Mouse (Mus musculus) limb, embryonic 12.5 days (tissue): ENCODE measurements around the gene Smim23. TPM values are rescaled to one million over a fixed set of nuclear protein-coding genes. Genes with fewer than 3 reads are reported as not detected.

ENCODE experiments used
- ATAC-seq: fragments of 200-750 bp; cut with Nextera tagmentation; 2 replicates; pipeline ENCODE4 v1.8.0; 2017; ENCODE audit warnings: low read depth, moderate TSS enrichment; ENCODE audit not compliant: insufficient number of reproducible peaks, insufficient read depth, low FRiP score, low TSS enrichment
- H3K27ac ChIP-seq: fragments of 300-500 bp; sonication (generic); 2 replicates; pipeline ENCODE4 v1.5.1; 2016; ENCODE audit warnings: mild to moderate bottlenecking, moderate library complexity
- H3K27me3 ChIP-seq: fragments of 300-500 bp; sonication (generic); 2 replicates; pipeline ENCODE4 v1.6.1; 2016; ENCODE audit warnings: mild to moderate bottlenecking, moderate library complexity
- H3K36me3 ChIP-seq: fragments of 300-500 bp; sonication (generic); 2 replicates; pipeline ENCODE4 v1.6.1; 2016; ENCODE audit warnings: mild to moderate bottlenecking, moderate library complexity
- H3K4me1 ChIP-seq: fragments of 300-500 bp; sonication (generic); replicated peaks from 2 replicates; pipeline ENCODE4 v1.6.1; 2016
- H3K4me2 ChIP-seq: fragments of 300-500 bp; sonication (generic); 2 replicates; pipeline ENCODE4 v1.6.1; 2016; ENCODE audit warnings: mild to moderate bottlenecking, moderate library complexity
- H3K4me3 ChIP-seq: fragments of 300-500 bp; sonication (generic); replicated peaks from 2 replicates; pipeline ENCODE4 v1.5.1; 2016; ENCODE audit warnings: mild to moderate bottlenecking
- H3K9ac ChIP-seq: fragments of 300-500 bp; sonication (generic); replicated peaks from 2 replicates; pipeline ENCODE4 v1.6.1; 2016; ENCODE audit warnings: mild to moderate bottlenecking, moderate library complexity
- H3K9me3 ChIP-seq: fragments of 300-500 bp; sonication (generic); 2 replicates; pipeline ENCODE4 v1.6.1; 2016; ENCODE audit warnings: mild to moderate bottlenecking, moderate library complexity
- WGBS: fragments of 180-500 bp; shearing (Covaris S2); methylation state at CpG from one replicate; pipeline ENCODE4 v1.1.7; 2016; 5-methylcytosine and 5-hydroxymethylcytosine counted together
- polyA plus RNA-seq: library from polyadenylated mRNA; unstranded; fragments of >200 nt; fragmentation: Nextera tagmentation; extraction: Ambion mirVana; gene quantifications from 2 replicates; pipeline ENCODE4 v1.2.1, GENCODE M21; 2016

Smim23 gene
- polyA plus RNA-seq, 1 experiment from 2014 or later = not detected

DNA sequence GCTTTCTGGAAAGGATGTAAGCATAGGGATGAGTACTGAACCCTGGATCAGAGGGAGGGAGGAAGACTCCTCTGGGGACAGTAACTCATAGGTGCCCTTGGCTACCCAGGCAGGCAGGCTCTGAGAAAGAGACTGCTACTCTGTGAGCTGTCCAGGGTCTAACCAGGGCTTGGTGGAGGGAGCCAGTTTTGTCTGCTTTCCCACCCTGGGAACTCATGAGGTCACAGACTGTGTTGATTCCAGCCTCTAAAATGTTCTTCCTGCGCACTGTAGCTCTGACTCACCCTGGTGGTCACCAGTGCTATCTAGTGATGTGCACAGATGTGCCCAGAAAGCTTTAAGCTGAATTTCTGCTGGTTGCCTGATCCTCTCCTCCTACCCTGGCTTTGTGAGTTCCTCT lies 15.3 kb downstream of the Smim23 start:
- ATAC-seq = no peak
- Histone ChIP-seq H3K4me1 (peaks cover 12% of the 10 kb centered on the region), H3K27ac (no peak overlapping the region), H3K9me3 (no peaks in the 10 kb centered on the region), H3K27me3 (no peaks in the 10 kb centered on the region), H3K4me2 (no peak overlapping the region), H3K9ac (no peak overlapping the region), H3K36me3 (no peaks in the 10 kb centered on the region), H3K4me3 (no peak overlapping the region)
- 77% methylated on average over 1 of the region's 1 CpGs for WGBS

DNA sequence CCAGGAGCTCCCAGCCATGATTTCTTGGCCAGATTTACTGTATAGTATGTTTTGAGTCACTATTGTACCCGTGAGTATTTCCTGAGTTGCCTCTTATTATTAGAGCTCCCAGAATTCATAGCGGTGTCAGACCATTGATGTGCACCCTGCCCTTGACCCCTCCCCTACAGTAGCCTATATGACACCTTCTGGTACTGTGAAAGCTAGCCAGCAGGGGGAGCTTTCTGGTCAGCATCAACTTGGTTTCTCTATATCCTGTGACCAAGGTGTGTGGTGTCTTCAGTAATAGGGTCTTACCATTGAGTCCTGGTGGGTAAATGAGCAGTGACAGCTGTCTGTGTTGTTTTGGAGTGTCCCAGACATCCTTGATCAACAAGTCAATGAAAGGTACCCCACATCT lies 18.4 kb downstream of the Smim23 start:
- H3K27me3 ChIP-seq = no peaks in the 10 kb centered on the region
- H3K9me3 ChIP-seq = no peaks in the 10 kb centered on the region
- no peak overlapping the region for H3K9ac ChIP-seq
- 16% methylated on average over 2 of the region's 2 CpGs for WGBS
- H3K4me2 ChIP-seq = no peak overlapping the region
- H3K4me3 ChIP-seq = no peak overlapping the region
- 0 out of 2 replicates have a peak, but pooled peaks have one; percentile 27 for ATAC-seq
- peaks cover 23% of the 10 kb centered on the region for H3K4me1 ChIP-seq
- H3K36me3 ChIP-seq = no peaks in the 10 kb centered on the region
- H3K27ac ChIP-seq = no peak overlapping the region

DNA sequence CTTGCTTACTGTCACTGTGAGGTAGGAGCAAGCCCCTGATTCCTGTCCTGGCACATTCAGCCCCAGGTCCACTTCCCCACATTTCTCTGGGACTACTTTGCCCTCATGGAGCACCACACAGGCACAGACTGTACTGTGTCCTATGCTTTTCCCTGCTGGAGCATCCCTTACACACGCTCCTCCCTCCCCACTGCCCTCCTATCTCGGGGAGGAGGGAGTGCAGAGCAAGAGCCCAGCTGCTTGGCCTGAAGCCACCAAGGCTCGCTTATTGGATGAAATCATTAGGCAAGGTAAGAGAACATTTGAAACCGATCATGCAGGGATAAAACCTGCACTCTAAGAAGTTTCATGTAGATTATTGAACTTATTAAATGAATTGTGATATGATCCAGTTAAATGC lies 20.7 kb downstream of the Smim23 start:
- Histone ChIP-seq H3K27ac (no peak overlapping the region), H3K36me3 (no peaks in the 10 kb centered on the region), H3K4me1 (peaks cover 24% of the 10 kb centered on the region), H3K9ac (no peak overlapping the region), H3K4me3 (no peak overlapping the region), H3K27me3 (no peaks in the 10 kb centered on the region), H3K9me3 (no peaks in the 10 kb centered on the region), H3K4me2 (no peak overlapping the region)
- no peak for ATAC-seq
- WGBS = 50% methylated on average over 4 of the region's 4 CpGs

DNA sequence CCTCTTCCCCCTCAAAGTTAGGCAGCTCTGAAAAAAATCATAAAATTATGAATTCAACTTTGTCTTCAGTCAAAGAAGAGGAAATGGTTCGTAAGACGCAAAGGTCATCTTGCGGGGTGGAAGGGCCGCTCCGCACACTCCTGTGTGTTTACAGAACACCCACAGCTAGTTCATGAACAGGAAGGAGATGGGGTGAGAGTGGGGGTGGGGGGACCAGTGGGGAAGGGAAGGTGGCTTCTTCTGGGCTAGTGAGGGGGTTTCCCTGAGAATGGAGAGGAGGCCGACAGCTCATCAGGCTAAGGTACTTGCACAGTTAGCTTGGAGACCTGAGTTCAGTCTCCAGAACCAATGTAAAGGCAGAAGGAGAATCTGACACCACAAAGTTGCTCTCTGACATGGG lies 22.7 kb downstream of the Smim23 start:
- Histone ChIP-seq H3K9me3 (0 out of 2 replicates have a peak, but pooled peaks cover 3% of the 10 kb centered on the region), H3K27ac (peak overlapping the region; percentile 56; the same call in 1 of the 2 replicates), H3K4me1 (peaks cover 33% of the 10 kb centered on the region), H3K9ac (no peak overlapping the region), H3K27me3 (no peaks in the 10 kb centered on the region), H3K4me2 (no peak overlapping the region), H3K4me3 (no peak overlapping the region), H3K36me3 (no peaks in the 10 kb centered on the region)
- 57% methylated on average over 6 of the region's 6 CpGs for WGBS
- ATAC-seq = no peak

DNA sequence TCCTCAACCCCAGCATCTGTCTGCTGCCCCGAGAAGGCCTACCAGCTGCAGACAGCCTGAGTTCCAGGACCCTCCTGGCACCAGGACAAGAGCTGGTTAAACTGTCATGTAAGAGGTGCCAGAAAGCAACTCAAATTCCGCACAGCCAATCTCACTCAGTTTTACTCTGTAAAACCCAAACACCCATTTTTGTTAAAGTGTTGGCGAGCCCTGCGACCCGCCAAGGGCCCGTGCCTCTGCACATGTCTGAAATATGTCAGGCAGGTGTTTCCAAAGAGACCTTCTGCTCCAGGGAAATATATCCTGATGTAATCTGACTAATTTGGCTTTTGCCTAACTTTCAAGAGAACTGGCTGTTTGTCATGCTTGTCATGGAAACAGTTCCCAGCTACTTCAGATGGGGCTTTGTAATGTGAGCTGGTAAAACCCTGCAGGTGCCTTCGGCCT lies 23.5 kb downstream of the Smim23 start:
- 0 out of 2 replicates have a peak, but pooled peaks cover 3% of the 10 kb centered on the region for H3K9me3 ChIP-seq
- no peak for ATAC-seq

DNA sequence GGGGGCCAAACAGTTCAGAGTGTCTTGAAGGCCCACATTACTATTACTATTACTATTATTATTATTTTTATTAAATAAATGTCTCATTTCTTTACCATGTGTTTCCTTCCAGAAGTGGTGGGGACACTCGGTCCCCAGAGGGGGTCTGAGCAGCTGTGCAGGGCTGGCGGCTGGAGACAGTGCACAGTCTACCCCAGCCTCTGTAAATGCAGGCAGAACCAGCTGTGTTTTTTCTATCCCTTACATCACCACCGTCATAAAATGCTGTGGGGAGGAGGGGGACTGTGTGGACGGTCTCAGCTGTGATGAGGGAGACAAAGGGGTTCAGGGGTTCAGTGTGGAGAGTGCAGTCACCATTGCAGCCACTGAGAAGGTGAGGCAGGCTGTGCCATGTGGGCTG lies 26.0 kb downstream of the Smim23 start:
- Histone ChIP-seq H3K27ac (peak overlapping the region; percentile 59; the same call in 1 of the 2 replicates), H3K4me1 (peaks cover 55% of the 10 kb centered on the region), H3K9me3 (0 out of 2 replicates have a peak, but pooled peaks cover 3% of the 10 kb centered on the region), H3K27me3 (no peaks in the 10 kb centered on the region), H3K36me3 (no peaks in the 10 kb centered on the region), H3K4me2 (no peak overlapping the region), H3K9ac (no peak overlapping the region), H3K4me3 (no peak overlapping the region)
- 11% methylated on average over 4 of the region's 4 CpGs for WGBS
- peak; percentile 53; the same call in 1 of the 2 replicates for ATAC-seq

More for the DNA sequence above, 23.5 kb downstream of the Smim23 start:
- H3K4me2 ChIP-seq = no peak overlapping the region
- no peaks in the 10 kb centered on the region for H3K36me3 ChIP-seq
- 21% methylated on average over 7 of the region's 7 CpGs for WGBS
- H3K27me3 ChIP-seq = no peaks in the 10 kb centered on the region
- peaks cover 33% of the 10 kb centered on the region for H3K4me1 ChIP-seq
- H3K9ac ChIP-seq = no peak overlapping the region
- H3K27ac ChIP-seq = peak overlapping the region; percentile 67
- no peak overlapping the region for H3K4me3 ChIP-seq

DNA sequence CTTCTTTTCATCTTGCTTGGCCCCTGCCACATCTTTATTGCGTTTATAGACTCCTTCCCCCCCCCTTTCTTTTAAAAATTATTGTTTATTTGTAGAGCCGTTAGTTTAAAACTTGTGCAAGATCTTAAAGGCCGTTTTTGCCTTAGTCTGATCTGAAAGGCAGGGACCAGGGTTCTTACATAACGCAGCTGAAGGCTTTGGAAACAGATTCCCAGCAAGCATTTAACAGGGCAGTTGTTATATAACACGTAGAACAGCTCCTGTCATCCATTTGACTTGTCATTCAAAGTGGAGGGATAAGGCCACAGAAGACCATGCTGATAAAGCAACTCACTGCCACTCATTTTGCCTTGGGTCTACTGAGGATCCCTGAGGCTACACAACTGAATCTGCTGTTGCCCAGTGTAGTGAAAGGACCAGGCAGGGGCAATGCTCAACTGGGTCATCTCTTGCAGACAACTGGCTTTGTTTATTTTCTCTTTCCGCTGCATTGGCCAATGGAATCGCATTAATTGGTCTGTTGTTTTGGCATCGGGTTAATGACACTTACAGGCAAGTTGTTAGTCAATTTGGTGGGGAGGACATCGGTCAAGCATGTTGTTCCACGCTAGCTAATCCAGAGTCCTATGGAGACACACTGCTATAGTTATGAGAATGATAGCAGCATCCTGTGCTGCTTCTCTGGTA lies 29.5 kb downstream of the Smim23 start:
- no peak overlapping the region for H3K27ac ChIP-seq
- no peak overlapping the region for H3K4me3 ChIP-seq
- 0 out of 2 replicates have a peak, but pooled peaks cover 3% of the 10 kb centered on the region for H3K9me3 ChIP-seq
- no peak for ATAC-seq
- H3K9ac ChIP-seq = no peak overlapping the region
- H3K4me1 ChIP-seq = peaks cover 45% of the 10 kb centered on the region
- H3K36me3 ChIP-seq = no peaks in the 10 kb centered on the region
- no peak overlapping the region for H3K4me2 ChIP-seq
- no peaks in the 10 kb centered on the region for H3K27me3 ChIP-seq
- 38% methylated on average over 10 of the region's 10 CpGs for WGBS

DNA sequence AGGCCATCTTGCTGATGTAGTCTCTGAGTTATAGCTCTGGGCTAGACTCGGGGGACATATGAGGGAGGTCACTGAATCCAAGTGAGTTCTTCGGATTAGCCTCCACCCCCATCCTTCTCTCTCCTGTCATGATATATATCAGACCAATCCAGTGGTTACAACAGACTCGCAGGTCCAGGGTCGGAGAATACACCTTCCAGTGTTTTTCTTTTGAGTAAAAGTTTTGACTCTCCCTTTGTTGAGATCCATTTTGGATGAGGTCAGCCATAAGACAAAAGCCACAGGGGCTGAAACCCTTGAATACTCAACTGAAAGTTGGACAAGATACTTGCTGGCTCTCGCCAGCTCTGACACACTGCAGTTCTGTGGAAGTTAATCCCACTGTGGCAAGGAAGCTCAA lies 38.2 kb downstream of the Smim23 start:
- no peak for ATAC-seq
- Histone ChIP-seq H3K4me3 (no peak overlapping the region), H3K4me1 (peaks cover 2% of the 10 kb centered on the region), H3K9me3 (no peaks in the 10 kb centered on the region), H3K4me2 (no peak overlapping the region), H3K27ac (no peak overlapping the region; the same call in 1 of the 2 replicates), H3K36me3 (no peaks in the 10 kb centered on the region), H3K27me3 (no peaks in the 10 kb centered on the region), H3K9ac (no peak overlapping the region)
- 85% methylated on average over 5 of the region's 5 CpGs for WGBS

DNA sequence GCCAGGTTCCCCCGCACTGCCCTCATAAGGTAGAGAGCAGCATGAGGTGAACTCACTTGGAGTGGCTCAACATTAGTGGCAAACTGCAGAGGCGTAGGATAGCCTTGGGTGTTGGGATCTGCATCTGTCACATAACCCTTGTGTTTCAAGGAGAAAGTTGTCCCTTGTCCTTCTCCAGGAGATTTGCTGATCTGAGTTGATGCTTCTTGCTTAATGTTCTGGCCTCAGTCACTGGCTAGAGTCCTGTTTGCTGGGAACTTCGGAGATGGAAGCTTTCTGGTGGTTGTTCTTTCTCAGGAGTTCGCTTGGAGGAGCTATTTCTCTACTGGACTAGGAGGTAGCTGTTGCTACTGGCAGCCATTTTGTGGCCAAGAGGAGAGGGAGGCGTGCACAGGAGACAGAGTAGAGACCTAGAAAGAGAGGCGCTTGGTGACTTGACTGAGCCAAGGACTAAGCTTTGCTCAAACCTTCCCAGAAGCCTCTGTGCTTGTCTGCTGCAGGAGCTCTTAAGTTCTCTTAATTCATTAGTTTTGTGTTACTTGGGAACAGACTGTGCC lies 38.7 kb downstream of the Smim23 start:
- WGBS = 85% methylated on average over 6 of the region's 6 CpGs
- H3K36me3 ChIP-seq = no peaks in the 10 kb centered on the region
- no peak overlapping the region for H3K27ac ChIP-seq
- H3K4me2 ChIP-seq = no peak overlapping the region
- H3K27me3 ChIP-seq = no peaks in the 10 kb centered on the region
- no peak overlapping the region for H3K9ac ChIP-seq
- no peak for ATAC-seq
- H3K4me1 ChIP-seq = peaks cover 7% of the 10 kb centered on the region
- no peaks in the 10 kb centered on the region for H3K9me3 ChIP-seq
- H3K4me3 ChIP-seq = no peak overlapping the region

DNA sequence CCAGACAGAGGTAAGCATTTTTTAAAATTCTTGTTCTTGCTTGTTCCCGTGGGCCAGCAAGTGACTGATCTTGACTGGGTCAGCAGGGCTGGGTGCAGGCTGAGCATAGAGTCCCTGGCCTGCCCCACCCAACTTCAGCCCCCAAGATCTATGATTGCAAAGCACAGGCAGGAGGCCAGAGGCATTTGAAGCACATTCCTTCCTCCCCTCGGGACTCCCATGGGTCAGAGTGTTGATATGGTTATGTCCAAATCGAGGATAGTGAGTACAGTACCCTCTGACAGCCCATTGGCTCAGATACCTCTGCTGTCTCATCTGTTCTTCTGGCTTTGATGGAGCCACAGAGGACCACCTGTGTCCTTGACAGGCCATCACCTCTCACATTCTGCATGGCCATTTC lies 41.7 kb downstream of the Smim23 start:
- H3K4me3 ChIP-seq = no peak overlapping the region
- H3K36me3 ChIP-seq = no peaks in the 10 kb centered on the region
- no peak for ATAC-seq
- no peak overlapping the region for H3K4me2 ChIP-seq
- no peak overlapping the region for H3K27ac ChIP-seq
- H3K9ac ChIP-seq = no peak overlapping the region
- no peaks in the 10 kb centered on the region for H3K9me3 ChIP-seq
- peaks cover 15% of the 10 kb centered on the region for H3K4me1 ChIP-seq
- no peaks in the 10 kb centered on the region for H3K27me3 ChIP-seq
- 79% methylated on average over 3 of the region's 3 CpGs for WGBS

DNA sequence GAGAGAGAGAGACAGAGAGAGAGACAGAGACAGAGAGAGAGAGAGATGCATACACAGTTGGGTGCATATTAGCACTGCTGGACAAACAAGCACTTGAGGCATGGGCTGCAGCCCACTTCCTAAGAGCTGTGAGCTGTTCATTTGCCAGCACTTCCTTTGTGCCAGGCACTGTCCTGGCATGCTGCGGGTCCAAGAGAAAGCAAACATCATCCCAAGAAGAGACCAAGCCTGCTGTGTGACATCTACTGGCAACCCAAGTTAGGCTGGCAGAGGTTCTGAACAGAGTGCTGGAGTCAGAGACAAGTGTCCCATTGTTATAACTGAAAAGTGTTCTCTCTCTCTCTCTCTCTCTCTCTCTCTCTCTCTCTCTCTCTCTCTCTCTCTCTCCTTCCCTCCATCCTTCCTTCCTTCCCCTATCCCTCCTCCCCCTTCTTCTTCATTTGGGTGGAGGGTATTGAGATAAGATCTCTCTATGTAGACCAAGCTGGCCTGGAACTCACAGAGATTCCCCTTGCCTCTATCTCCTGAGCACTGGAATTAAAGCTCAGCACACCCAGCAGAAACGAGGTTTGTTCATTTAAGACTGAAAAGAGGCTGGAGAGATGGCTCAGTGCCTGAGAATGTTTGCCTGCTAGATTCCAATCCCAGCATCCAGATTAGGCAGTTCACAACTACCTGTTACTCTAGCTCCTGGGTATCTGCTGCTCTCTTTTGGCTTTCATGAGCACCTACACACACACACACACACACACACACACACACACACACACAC lies 42.6 kb downstream of the Smim23 start:
- WGBS = 70% methylated on average over 2 of the region's 2 CpGs
- no peak for ATAC-seq
- H3K27ac ChIP-seq = no peak overlapping the region
- H3K9me3 ChIP-seq = no peaks in the 10 kb centered on the region
- no peak overlapping the region for H3K4me2 ChIP-seq
- H3K4me3 ChIP-seq = no peak overlapping the region
- H3K4me1 ChIP-seq = peaks cover 17% of the 10 kb centered on the region
- H3K9ac ChIP-seq = no peak overlapping the region
- H3K36me3 ChIP-seq = no peaks in the 10 kb centered on the region
- no peaks in the 10 kb centered on the region for H3K27me3 ChIP-seq
